Mouse (Mus musculus) ES-Bruce4 (cell line): Measurements from ENCODE around the gene Gm20489.

Experiments used
- CTCF ChIP-seq: IDR thresholded peaks from one replicate; pipeline ENCODE4 v1.8.1; 2011; ENCODE audit warnings: low read depth, low read length
- EP300 ChIP-seq: IDR thresholded peaks from 2 replicates; pipeline ENCODE4 v1.6.1; 2011; ENCODE audit warnings: low read depth, low read length; ENCODE audit not compliant: insufficient read depth
- POLR2A ChIP-seq: IDR thresholded peaks from one replicate; pipeline ENCODE4 v1.8.1; 2011; ENCODE audit warnings: low read length; ENCODE audit not compliant: insufficient read depth

GRCm38 (mm10) chrX:101285953-101286670 is 17.3 kb upstream of the Gm20489 start:
- TF ChIP-seq POLR2A (no peak), CTCF (no peak), EP300 (no peak)
